Mouse (Mus musculus): ENCODE results near the gene Camkmt.

- TF ChIP-seq POLR2A (IDR thresholded peaks at IDR 0.05; ENCODE audit: low read depth, low read length): no peak
- no peak for TF ChIP-seq CTCF (IDR thresholded peaks at IDR 0.05; ENCODE audit: borderline replicate concordance, insufficient read depth, low read length)
These were observed 278.4 kb downstream of the Camkmt start for GRCm38 (mm10) chr17:85368776-85369175.

All from embryonic fibroblast, embryonic 13.5 days (primary cell).